Mouse (Mus musculus) cerebellum, adult 11-12 months (tissue): ENCODE data around the gene Spata32.
A peak's percentile ranks its signal among the peaks of the same experiment; 100 is the strongest.

Source experiments
- DNase-seq: peaks from one replicate; pipeline ENCODE4 v3.0.0; 2022

Spata32 gene

DNA sequence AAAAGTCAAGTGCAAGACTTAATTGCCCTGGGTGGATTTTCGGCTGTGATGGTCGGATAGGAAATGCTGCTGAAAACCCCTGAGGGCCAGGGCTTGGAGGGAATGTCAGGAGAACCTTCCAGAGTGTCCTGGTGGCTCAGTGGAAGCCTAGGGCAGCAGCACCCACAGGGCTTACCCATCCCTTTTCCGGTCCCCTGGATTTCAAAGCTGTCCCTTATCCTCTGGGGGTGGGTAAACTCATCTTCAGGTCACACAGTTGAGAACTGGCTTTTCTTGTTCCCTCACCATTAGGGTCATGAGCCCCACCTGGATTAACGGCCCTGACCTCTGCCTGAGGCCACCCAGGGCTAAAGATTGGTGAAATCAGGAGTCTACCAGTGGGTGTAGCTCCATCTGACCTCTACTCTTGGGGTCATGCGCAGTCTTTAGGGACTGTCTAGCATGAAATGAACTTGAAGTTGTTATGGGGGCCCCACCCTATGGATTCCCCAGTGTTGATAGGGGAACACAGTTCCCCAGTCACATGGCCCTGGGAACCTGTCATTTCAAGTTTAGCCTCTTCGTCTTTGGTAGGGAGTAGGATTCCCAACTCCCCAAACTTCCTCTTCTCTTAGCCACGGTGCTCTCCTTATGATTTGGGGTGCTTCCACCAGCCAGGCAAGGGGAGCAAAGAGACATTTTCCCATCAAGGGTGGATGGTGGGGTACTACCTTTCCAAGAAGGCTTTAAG, 45.0 kb downstream of the Spata32 start:
- no peak for DNase-seq

DNA sequence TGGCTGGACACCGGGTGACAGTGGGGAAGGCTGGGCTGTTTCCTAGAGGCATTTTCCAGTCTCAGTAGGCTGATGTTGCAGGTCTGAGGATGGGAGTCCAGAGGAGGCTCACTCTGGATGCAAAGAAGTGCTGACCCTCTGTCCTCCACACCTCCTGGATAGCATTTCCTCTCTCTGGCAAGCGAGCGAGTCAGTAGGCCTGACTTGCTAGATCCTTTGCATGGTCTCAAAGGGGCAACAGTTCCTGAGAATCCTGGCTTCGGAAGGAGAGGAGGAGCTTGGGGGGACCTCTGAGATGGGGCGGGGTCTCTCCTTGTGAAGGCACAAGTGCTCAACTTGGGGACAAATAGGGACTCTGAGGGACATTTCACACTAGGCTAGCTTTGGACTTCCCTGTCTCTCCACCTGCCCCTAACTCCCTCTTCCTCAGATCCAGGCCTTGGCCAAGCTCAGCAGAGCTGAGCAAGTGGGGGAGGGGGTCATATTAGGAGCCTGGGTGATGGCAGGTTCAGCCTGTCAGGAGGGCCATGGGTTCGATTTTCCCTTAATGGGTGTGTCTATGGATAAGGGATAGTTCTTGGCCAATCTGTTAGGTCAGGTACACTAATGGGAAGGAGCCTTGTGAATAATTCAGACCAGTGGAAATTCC, 45.7 kb downstream of the Spata32 start:
- DNase-seq: no peak

DNA sequence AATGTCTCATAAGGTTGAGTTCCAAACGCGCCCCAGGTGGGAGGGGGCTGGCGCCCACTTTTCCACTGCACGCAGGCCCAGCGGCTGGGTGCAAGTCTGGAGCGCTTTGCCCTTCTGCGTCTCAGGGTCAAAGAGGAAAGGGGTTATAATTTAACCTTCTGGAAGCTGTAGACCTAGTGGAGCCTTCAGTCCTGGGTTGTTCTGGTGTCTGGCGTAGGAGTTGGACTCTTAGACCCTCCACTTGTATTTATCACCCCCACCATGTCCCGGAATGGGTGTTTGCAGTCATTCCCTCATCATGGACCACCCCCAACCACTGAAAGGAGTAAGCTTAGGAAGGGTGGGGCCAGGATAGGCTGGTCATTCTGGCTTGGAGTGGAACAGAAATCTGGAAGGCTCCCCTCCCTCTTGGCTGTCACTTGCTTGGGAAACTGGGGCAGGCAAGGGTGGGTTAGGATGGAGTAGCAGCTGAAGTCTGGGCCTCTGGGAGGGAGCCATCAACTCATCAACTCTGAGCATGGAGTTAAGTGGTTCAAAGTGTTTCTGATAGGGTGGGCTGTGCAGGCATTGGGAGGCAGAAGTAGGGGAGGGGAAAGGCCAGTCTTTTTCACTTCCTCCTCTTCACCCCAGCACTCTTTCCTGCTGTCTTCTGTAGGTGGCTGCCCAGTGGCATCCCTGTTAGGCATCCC, 46.4 kb downstream of the Spata32 start:
- DNase-seq: no peak

DNA sequence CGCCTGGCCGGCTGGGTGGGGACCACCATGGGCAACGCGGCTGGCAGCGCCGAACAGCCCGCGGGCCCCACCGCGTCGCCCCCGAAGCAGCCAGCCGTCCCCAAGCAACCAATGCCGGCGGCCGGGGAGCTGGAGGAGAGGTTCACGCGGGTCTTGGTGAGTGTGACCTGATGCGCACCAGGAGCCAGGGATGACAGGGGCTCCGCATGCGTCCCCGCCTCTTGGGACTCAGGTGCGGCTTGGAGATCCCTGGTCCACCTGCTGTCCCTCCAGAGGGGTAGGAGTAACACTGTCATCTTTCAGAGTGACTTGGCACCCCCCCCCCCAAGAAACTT, 47.0 kb downstream of the Spata32 start:
- DNase-seq: no peak

DNA sequence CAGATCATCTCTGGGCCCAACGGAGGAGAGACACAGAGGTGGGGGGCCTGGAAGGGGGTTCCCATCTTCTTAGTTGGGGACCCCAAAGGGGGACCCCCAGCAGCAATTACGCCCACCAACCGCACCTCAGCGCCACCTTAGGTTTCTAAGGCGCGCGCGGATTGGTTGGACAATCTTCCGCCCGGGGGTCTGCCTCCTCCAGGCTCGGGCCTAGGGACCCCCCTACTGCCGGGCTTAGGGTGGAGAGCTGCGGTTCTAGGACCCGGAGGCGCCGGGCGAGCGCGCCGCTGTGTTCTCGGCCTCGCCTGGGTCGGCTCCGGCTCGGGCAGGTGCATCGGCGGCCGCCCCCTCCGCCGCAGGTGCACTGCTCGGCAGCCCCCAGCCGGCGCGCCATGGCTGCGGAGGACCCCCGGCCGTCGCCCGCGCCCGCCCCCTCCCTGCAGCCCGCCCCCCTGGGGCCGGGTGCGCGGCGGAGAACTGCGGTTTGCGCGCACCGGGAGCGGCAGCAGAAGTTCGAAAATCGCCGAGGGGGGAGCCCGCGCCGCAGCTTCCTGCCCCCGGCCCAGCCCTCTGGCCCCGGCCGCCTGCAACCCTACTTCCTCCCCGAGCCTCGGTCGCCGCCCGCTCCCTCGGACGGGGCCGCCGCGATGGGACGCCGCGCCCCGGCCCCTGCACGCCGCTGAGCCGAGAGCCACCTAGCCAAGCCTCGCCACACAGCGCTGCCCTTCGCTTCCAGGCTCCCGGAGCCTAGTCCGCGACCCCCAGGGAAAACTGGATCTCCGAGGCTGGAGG, 47.5 kb downstream of the Spata32 start, which contains the start of gene Fmnl1:
TSS of gene Fmnl1 (plus strand) at position 614 of the 792 bp plus-strand sequence.
- DNase-seq: no peak

DNA sequence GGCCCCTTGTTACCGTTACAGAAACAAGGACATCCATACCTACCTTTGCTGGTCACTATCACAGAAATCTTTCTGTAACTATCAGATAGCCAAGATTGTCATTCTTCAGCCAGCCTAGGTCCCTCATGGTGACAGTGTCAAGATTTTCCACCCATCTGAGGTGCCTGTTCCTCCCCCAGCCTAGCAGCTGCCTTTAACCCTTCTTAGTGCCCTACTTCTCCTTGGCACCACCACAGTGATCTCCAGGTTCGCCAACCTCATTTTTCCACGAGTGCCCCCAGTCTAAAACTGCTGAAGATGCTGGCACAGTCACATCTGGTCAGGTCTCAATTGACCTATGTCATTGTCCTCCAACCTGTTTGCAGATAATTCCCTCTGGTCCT, 48.1 kb downstream of the Spata32 start:
- DNase-seq: no peak

DNA sequence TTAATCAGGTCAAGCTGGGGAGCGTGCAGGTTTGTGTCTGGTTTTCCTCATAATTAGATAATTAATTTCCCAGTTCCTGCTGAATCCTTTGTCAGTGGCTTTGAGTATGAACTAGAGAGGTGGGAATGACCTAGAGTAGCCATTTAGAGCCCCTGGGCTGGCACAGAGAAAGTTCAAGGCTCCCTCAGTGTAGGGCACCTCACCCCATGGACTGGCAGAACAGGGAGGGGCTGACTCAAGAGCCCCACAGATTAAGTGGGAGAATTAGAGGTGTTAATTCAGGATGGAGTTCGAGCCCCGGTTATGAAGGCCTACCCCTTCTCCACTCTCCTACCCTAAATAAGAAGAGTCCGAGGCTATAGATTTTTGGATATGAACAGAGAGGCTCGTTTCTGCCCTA, 48.6 kb downstream of the Spata32 start:
- DNase-seq: no peak

DNA sequence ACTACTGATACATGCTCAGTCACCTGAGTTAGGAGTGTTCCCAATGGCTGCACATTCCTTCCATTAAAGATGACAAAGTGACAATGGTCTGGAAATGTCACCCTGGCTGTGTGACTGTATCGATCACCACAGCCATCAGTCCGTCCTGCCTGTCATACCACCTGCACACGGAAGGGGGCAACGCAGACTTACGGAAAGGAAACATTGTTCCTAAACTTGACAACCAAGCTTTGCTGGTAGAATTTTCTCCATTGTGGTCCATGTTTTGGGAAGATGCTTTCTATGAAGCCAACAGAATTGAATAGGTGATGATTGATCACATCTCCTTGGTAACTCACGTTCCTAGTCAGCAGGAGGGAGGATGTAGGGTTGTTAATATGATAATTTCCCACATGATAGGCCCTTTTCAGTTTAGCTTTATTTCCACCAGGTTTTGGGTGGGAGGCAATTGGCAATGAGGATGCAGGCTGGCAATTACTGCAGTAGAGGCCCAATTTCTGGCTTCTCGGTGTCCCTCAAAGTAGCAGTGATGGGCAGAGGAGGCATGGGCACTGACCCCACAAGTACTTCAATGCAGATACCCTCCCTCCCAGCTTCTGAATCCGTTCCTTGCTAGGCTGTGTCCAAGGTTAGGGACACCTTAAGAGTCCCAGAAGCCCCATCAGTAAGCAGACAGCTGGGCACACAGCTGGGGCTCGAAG, 49.4 kb downstream of the Spata32 start:
- peak; percentile 77 for DNase-seq

DNA sequence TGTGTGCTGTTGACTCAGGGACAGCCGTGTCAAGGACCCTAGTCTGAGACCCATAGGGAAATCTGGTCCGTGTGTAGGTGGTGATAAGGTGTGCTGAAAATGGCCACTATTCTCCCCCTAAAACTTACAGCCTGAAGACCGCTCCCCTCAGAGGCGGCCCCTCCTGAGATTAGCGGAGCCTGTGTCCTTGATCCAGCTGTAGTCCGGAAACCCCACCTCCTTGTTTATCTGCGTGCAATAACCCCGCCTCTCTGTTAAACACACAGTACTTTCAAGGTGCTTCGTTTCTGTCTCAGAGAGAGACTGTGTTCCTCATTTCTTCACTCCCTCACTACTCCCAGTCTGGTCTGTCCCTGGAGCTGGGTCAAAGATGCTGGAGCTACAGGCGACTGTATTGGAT, 53.8 kb downstream of the Spata32 start:
- DNase-seq: no peak

DNA sequence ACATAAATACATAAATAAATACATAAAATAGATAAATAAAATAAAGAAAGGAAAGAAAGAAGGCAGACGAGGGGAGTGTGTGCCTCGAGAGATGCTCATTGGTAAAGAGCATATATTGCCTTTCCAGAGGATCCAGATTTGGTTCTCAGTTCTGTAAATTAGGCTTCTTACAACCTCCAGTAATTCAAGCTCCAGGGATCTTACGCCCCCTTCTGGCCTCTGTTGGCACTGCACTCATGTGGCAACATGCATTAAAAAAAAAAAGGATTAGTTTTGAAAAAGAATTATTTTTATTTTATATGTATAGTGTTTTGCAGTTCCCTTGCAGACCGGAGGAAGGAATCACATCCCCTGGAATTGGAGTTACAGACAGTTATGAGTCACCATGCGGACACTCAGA, 56.1 kb downstream of the Spata32 start:
- no peak for DNase-seq

DNA sequence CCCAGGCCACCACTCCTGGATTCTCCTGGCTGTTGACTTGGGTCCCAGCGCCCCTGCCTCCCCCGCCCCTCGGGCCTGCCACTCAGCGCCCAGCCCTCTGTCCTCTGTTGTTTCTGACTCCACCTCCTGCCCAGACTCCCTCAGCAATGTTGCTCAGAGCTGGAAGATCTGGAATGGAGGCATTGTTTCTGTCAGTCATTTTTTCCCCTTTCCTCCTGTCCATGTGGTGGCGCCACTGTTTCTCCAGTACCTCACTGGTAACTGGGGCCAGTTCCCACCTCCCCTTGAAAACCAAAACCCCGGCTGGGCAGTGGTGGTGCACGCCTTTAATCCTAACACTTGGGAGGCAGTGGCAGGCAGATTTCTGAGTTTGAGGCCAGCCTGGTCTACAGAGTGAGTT, 56.8 kb downstream of the Spata32 start:
- DNase-seq: no peak

DNA sequence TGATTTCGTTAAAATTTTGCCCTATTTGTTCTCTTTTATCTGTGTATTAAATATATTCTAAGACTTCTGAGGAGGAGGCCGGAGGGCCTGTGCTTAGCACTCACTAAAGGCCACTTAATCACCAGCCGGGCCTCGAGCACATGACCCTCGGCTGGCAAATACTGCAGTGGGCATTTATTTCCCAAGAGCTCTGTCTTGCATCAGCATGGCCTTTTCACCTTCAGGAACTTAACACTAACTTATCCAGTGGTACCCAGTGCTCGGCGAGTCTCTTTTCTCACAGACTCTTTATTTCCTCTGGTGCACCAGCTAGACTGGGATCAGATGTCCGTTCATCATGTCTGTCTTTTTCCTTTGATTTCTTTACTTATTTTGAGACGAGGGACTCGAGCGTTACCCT, 57.5 kb downstream of the Spata32 start:
- DNase-seq: no peak

DNA sequence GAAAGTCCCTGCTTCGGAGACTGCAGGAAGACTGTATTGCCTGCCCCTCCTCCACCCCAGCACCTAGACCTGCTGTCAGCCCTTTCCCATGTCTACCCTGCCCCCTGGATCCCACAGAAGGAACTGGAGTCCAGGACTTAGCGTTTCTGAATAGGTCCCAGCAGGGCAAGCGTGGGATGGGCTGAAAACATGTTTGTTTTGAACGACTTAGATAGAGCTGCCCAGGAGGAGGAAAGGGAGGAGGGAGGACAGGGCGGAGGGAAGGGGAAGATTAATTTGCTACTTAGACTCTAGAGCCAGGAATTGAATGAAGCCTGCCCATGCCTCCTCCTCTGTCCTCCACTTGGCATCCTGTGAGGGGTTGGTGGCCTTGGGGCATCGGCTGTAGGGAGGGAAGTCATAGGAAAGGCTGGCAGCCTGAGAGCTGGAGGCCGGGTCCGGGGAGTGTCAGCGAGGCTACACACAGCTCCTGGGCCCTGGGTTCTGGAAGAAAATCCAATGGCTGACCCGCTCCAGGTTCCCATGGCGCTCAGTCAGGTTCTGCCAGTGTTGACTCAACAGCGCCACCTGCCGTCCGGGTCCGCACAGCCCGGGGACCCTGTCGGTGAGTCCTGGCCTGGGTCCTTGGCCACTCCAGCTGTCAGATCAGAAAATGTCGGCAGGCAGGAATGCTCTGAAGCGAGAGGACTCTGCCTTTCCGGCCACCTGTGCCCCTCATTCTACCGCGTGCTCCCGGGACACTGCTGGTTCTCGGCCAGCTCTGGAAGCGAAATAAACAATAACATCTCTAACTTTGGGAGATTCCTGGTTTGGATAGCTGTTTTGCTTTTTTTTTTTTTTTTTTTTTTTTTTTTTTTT, 59.4 kb downstream of the Spata32 start:
- DNase-seq: peak; percentile 93
